Mouse (Mus musculus) C2C12 (cell line): ENCODE results near the gene Prrx1. TPM values are rescaled to one million over a fixed set of nuclear protein-coding genes. Genes with fewer than 3 reads are reported as not detected.

Experiments used
- H3K27me3 ChIP-seq: one replicate; pipeline ENCODE4 v1.6.1; 2011; ENCODE audit not compliant: control insufficient read depth, insufficient read depth, insufficient read length
- H3K36me3 ChIP-seq: one replicate; pipeline ENCODE4 v1.6.1; 2011; ENCODE audit not compliant: control insufficient read depth, insufficient read depth
- H3K4me3 ChIP-seq: one replicate; pipeline ENCODE4 v1.5.1; 2011; ENCODE audit warnings: mild to moderate bottlenecking, control low read depth; ENCODE audit not compliant: poor library complexity, insufficient read depth, severe bottlenecking
- H3K79me2 ChIP-seq: one replicate; pipeline ENCODE4 v1.6.1; 2011; ENCODE audit not compliant: control insufficient read depth, insufficient read depth
- H3K79me3 ChIP-seq: one replicate; pipeline ENCODE4 v1.6.1; 2011; ENCODE audit warnings: low read depth, control low read depth
- H3ac ChIP-seq: one replicate; pipeline ENCODE3; 2011; ENCODE audit warnings: low read depth; ENCODE audit not compliant: control insufficient read depth, insufficient read length
- CEBPB ChIP-seq: IDR thresholded peaks from one replicate; pipeline ENCODE4 v1.6.1; 2011; ENCODE audit warnings: low read depth, mild to moderate bottlenecking, control low read depth, moderate library complexity
- CTCF ChIP-seq: IDR thresholded peaks from one replicate; pipeline ENCODE4 v1.5.1; 2011; ENCODE audit not compliant: control insufficient read depth, insufficient read depth, insufficient read length
- FOSL1 ChIP-seq: IDR thresholded peaks from one replicate; pipeline ENCODE4 v1.8.0; 2011; ENCODE audit warnings: mild to moderate bottlenecking, low read length; ENCODE audit not compliant: poor library complexity, insufficient read depth, severe bottlenecking
- MAX ChIP-seq: IDR thresholded peaks from one replicate; pipeline ENCODE4 v1.6.1; 2011; ENCODE audit warnings: mild to moderate bottlenecking, control low read depth
- MYOD1 ChIP-seq: IDR thresholded peaks from one replicate; pipeline ENCODE4 v1.6.1; 2011; ENCODE audit warnings: low read depth; ENCODE audit not compliant: control insufficient read depth, insufficient read length
- MYOG ChIP-seq: IDR thresholded peaks from one replicate; pipeline ENCODE4 v1.6.1; 2011; ENCODE audit not compliant: control insufficient read depth, insufficient read length; ENCODE audit errors: extremely low read depth
- USF1 ChIP-seq: IDR thresholded peaks from one replicate; pipeline ENCODE4 v1.6.1; 2011; ENCODE audit warnings: low read depth, mild to moderate bottlenecking, control low read depth, moderate library complexity
- polyA plus RNA-seq: library from polyadenylated mRNA; unstranded; fragments of >200 nt; fragmentation: generic; extraction: Trizol; gene quantifications from one replicate; pipeline ENCODE4 v1.2.1, GENCODE M21; 2012; ENCODE audit warnings: missing spikeins

Gene Prrx1
- polyA plus RNA-seq, 1 experiment: 5.1 TPM

DNA sequence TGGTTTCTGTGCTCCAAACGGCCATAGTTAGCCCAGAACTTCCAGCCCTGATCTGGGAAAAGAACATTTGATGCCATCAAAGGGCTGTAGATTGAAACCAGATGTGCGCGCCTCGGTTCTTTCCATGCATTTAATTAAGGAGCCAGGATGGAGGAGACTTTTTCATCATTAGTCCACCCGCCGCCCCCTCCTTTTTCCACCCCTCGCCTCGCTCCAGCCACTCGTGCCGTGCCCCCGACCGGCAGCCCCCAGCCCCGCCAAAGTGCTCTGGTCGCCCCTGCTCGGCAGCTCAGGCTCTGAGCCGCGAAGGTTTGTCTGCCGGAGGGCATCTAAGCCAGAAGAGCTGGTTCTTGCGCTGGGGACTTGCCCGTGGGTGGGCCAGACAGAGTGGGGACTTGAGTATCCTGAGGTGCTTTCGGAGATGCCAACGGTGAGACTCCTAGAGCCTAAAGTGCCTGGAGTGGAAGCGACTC, 1.4 kb upstream of the Prrx1 start:
- H3K4me3 ChIP-seq: no peak overlapping the region
- H3K36me3 ChIP-seq: no peaks in the 10 kb centered on the region
- H3K79me2 ChIP-seq: peaks cover 23% of the 10 kb centered on the region
- no peak for TF ChIP-seq CTCF
- TF ChIP-seq MYOD1: no peak
- no peak for TF ChIP-seq CEBPB
- no peak for TF ChIP-seq USF1
- TF ChIP-seq FOSL1: no peak
- TF ChIP-seq MYOG: no peak
- H3K79me3 ChIP-seq: peaks cover 7% of the 10 kb centered on the region
- no peak overlapping the region for H3ac ChIP-seq
- H3K27me3 ChIP-seq: no peaks in the 10 kb centered on the region

GRCm38 (mm10) chr1:163313921-163314725, 613 bp upstream of the Prrx1 start:
- Histone ChIP-seq H3K4me3 (no peak overlapping the region), H3K79me2 (peaks cover 29% of the 10 kb centered on the region), H3K36me3 (no peaks in the 10 kb centered on the region), H3K27me3 (no peaks in the 10 kb centered on the region), H3ac (peak overlapping the region; percentile 9), H3K79me3 (peaks cover 7% of the 10 kb centered on the region)
- TF ChIP-seq MYOD1 (no peak), CTCF (no peak)

- Histone ChIP-seq H3K79me3 (peaks cover 7% of the 10 kb centered on the region), H3K79me2 (peaks cover 37% of the 10 kb centered on the region), H3K4me3 (peak overlapping the region; percentile 41), H3K27me3 (no peaks in the 10 kb centered on the region), H3ac (peak overlapping the region; percentile 76), H3K36me3 (no peaks in the 10 kb centered on the region)
- TF ChIP-seq CEBPB (no peak), MYOG (no peak), FOSL1 (no peak), MAX (no peak), USF1 (no peak), CTCF (no peak), MYOD1 (no peak)
Observed at GRCm38 (mm10) chr1:163311861-163312811, 1.4 kb downstream of the Prrx1 start.

DNA sequence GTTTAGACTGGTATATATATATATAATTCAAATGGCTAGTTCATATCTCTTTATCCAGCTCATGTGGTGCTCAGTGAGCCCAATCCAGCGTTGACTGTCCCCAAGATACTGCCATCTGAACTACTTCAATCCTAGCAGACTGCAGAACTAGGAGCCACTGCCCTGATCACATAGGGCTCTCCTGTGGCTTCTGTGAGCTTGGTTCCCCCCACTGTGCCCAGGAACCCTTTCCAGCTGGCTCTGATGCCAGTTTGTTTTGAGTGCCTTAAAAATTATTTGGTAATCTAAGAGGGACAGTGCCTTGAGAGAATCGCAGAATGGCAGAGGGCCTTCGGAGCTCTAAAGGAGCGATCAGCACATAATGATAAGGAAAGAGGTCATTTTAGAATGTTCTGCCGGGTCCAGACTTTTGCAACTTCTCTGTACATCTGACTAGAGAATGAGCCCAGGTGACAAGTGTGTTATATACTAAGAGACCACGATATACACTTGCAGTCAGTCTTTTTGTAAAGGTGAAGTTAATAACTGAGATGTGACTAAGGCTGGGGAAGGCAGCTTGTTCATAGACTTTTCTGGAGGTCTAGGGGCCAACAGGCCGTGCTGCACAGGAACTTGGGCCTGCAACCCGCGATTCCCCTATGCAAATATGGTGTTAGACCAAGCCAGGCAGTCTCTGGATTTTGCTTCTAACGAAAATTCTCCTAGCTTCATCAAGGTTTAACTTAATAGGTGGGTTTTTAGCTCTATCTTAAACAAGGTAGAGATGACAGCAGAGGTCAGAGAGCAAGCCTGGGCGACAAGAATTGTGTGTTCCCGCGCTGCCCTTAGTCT, 2.3 kb downstream of the Prrx1 start:
- no peaks in the 10 kb centered on the region for H3K36me3 ChIP-seq
- H3K27me3 ChIP-seq: no peaks in the 10 kb centered on the region
- H3K79me3 ChIP-seq: peaks cover 9% of the 10 kb centered on the region
- H3ac ChIP-seq: peak overlapping the region; percentile 76
- no peak for TF ChIP-seq CTCF
- TF ChIP-seq CEBPB: no peak
- peaks cover 37% of the 10 kb centered on the region for H3K79me2 ChIP-seq
- H3K4me3 ChIP-seq: peak overlapping the region; percentile 41

GRCm38 (mm10) chr1:163310023-163310754, 3.3 kb downstream of the Prrx1 start:
- H3K4me3 ChIP-seq: no peak overlapping the region
- TF ChIP-seq MYOG (no peak), MYOD1 (no peak), CTCF (no peak), USF1 (no peak), FOSL1 (no peak), MAX (no peak), CEBPB (no peak)

More at GRCm38 (mm10) chr1:163310023-163310754, 3.3 kb downstream of the Prrx1 start:
- Histone ChIP-seq H3K36me3 (no peaks in the 10 kb centered on the region), H3K79me3 (peaks cover 12% of the 10 kb centered on the region), H3ac (no peak overlapping the region), H3K79me2 (peaks cover 37% of the 10 kb centered on the region), H3K27me3 (no peaks in the 10 kb centered on the region)
